Comparison of ENCODE assay signal across 8 mouse cellular contexts in genomic region chr19:3724779-3725178, GRCm38 (mm10). TPM values are rescaled to one million over a fixed set of nuclear protein-coding genes. Genes with fewer than 3 reads are reported as not detected.
DNase-seq lines count a peak whose midpoint lies in the region; ATAC-seq lines count a peak whose summit lies in the region.

No protein-coding gene starts in this region.

- no peaks in the 10 kb centered on the region for H3K27me3 ChIP-seq in limb, embryonic 10.5 days (ENCODE audit: low read depth, poor library complexity, severe bottlenecking)

- DNase-seq in CD4-positive, CD25-positive, alpha-beta regulatory T cell, adult 2 months (ENCODE audit: low read depth, low spot score) = peak; percentile 86
- DNase-seq in monocyte, adult 2 months (ENCODE audit: low read depth in 1 of 2, low spot score in 2 of 2) = peak; percentile 16 to 54
- DNase-seq in cerebellum, adult 18-20 months = peak; percentile 75 to 80
- peak; percentile 60 for DNase-seq in limb, embryonic 10.5 days (ENCODE audit: low spot score)
- peak; percentile 64 for DNase-seq in right cerebral cortex, postnatal 4 days

- H3K36me3 ChIP-seq in limb, embryonic 10.5 days = no peaks in the 10 kb centered on the region

- WGBS in limb, embryonic 10.5 days = 32% methylated on average over 1 of the region's 1 CpGs

- no peak overlapping the region for H3K27ac ChIP-seq in limb, embryonic 10.5 days

- H3K4me3 ChIP-seq in limb, embryonic 10.5 days = no peak overlapping the region

- no peak for ATAC-seq in CD4-positive, CD25-positive, alpha-beta regulatory T cell, adult 4 months
- ATAC-seq in monocyte, adult 5-6 weeks (replicated peaks; ENCODE audit: insufficient number of reproducible peaks, low FRiP score, low TSS enrichment, poor library complexity, severe bottlenecking) = no peak
- peak; percentile 40; the same call in 1 of the 2 replicates for ATAC-seq in granulocyte monocyte progenitor cell, adult 5-6 weeks (replicated peaks; ENCODE audit: poor library complexity, severe bottlenecking)

- no peaks in the 10 kb centered on the region for H3K9me3 ChIP-seq in limb, embryonic 10.5 days (replicated peaks)

- peaks cover 4% of the 10 kb centered on the region; the same call in 1 of the 2 replicates for H3K4me1 ChIP-seq in limb, embryonic 10.5 days

RNA-seq across cellular contexts. Expression of gene 1810055G02Rik, which starts 16.7 kb away (rescaled TPM):
- 1 to 10 TPM; 6.7 to 8.0 TPM for polyA plus RNA-seq in CD4-positive, CD25-positive, alpha-beta regulatory T cell, adult 4 months (2017; shearing (Covaris generic))
- total RNA-seq in monocyte, adult 5-6 weeks (2017) = 3.8 to 9.4 TPM (median 9.1 TPM) in 3 replicates
- 10.0 and 13.4 TPM in 2 replicates for total RNA-seq in granulocyte monocyte progenitor cell, adult 5-6 weeks (2014; fragmentation: Nextera tagmentation)
- 4.5 and 9.0 TPM in 2 replicates for total RNA-seq in granulocyte monocyte progenitor cell, adult 5-6 weeks (2017)
- polyA plus RNA-seq in limb, embryonic 10.5 days (2016; fragmentation: Nextera tagmentation; extraction: Ambion mirVana) = 43.8 and 47.2 TPM in 2 replicates

RNA-seq across cellular contexts. Expression of gene Lrp5, which starts 38.4 kb away (rescaled TPM):
- under 1 TPM in 1 of 2 experiments, not detected in 1; 0.08 TPM for polyA plus RNA-seq in CD4-positive, CD25-positive, alpha-beta regulatory T cell, adult 4 months (2017; shearing (Covaris generic))
- total RNA-seq in monocyte, adult 5-6 weeks (2017) = 10.1 to 17.6 TPM (median 14.0 TPM) in 3 replicates
- 28.0 and 36.6 TPM in 2 replicates for total RNA-seq in granulocyte monocyte progenitor cell, adult 5-6 weeks (2014; fragmentation: Nextera tagmentation)
- total RNA-seq in granulocyte monocyte progenitor cell, adult 5-6 weeks (2017) = 12.5 and 15.1 TPM in 2 replicates
- 6.6 and 8.2 TPM in 2 replicates for polyA plus RNA-seq in limb, embryonic 10.5 days (2016; fragmentation: Nextera tagmentation; extraction: Ambion mirVana)

RNA-seq across cellular contexts. Expression of gene Kmt5b, which starts 42.4 kb away (rescaled TPM):
- polyA plus RNA-seq in CD4-positive, CD25-positive, alpha-beta regulatory T cell, adult 4 months (2017; shearing (Covaris generic)) = 10 to 100 TPM; 33.1 to 38.4 TPM
- total RNA-seq in monocyte, adult 5-6 weeks (2017) = 103 to 126 TPM (median 109 TPM) in 3 replicates
- total RNA-seq in granulocyte monocyte progenitor cell, adult 5-6 weeks (2014; fragmentation: Nextera tagmentation) = 28.2 and 38.5 TPM in 2 replicates
- 37.0 and 41.4 TPM in 2 replicates for total RNA-seq in granulocyte monocyte progenitor cell, adult 5-6 weeks (2017)
- polyA plus RNA-seq in limb, embryonic 10.5 days (2016; fragmentation: Nextera tagmentation; extraction: Ambion mirVana) = 21.4 and 29.2 TPM in 2 replicates

Comparison
In these comparisons a context has a peak if more than half of its experiments do, and no peak if none do; other contexts are left out.
1. DNase-seq: peak in every context shown above with its lines; median percentile 86 in CD4-positive, CD25-positive, alpha-beta regulatory T cell, adult 2 months; 78 in cerebellum, adult 18-20 months; 64 in right cerebral cortex, postnatal 4 days; 60 in limb, embryonic 10.5 days; 35 in monocyte, adult 2 months.